8 mouse cellular contexts compared by ENCODE assay signal in the genomic region with DNA sequence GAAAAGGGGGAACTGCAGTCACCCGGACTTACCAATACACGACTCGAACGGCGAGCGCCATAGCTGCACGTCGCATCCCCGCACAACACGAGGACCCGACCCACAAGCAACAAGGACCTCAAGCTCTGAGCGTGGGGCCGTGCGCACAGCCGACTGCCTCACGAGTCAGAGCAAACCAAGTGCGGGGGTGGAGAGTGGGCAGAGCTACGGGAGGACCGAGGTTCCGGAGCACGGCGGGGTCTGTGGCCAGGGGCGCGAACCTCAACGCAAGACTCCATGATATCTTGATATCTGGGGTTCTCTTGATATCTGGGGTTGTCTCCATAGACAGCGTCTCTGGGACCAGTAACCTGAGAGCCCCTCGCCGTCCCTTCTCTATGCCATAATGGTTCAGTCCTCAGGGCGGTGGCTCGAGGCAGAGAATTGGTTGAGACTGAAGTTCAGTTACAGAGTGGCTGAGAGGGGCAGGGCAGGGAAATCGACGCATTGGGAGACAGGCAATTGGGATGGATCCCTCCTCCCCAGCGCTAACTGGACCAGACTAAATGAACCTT. TPM values are rescaled to one million over a fixed set of nuclear protein-coding genes. Genes with fewer than 3 reads are reported as not detected.
DNase-seq lines count a peak whose midpoint lies in the region; ATAC-seq and TF ChIP-seq lines count a peak whose summit lies in the region.

A gene (minus strand): TSS at position 183 of the 554 bp plus-strand sequence.

- TF ChIP-seq CTCF in liver, embryonic 14.5 days (IDR thresholded peaks at IDR 0.05; ENCODE audit: low read depth) = no peak
- TF ChIP-seq CTCF in stomach, postnatal 0 days (IDR thresholded peaks at IDR 0.05; ENCODE audit: low read depth) = no peak; the same call in 1 of the 2 replicates

- H3K4me3 ChIP-seq in forebrain, embryonic 10.5 days = peak within 1 kb of the TSS; percentile 82
- H3K4me3 ChIP-seq in heart, embryonic 15.5 days = peak within 1 kb of the TSS; percentile 75
- H3K4me3 ChIP-seq in liver, embryonic 14.5 days (ENCODE audit: insufficient read depth in 1 of 2, low read depth in 2 of 2, low read length in 2 of 2) = peak within 1 kb of the TSS; percentile 66 to 92
- H3K4me3 ChIP-seq in neural tube, embryonic 11.5 days (ENCODE audit: low read depth, low read length) = peak within 1 kb of the TSS; percentile 55
- peak within 1 kb of the TSS; percentile 66 for H3K4me3 ChIP-seq in stomach, postnatal 0 days (ENCODE audit: low read depth, low read length)

- WGBS in forebrain, embryonic 10.5 days = under 1% methylated on average over 33 of the region's 33 CpGs
- under 1% methylated on average over 33 of the region's 33 CpGs for WGBS in heart, embryonic 15.5 days
- 0% methylated on average over 33 of the region's 33 CpGs for WGBS in liver, embryonic 14.5 days (ENCODE audit: insufficient replicate concordance)
- 0% methylated on average over 33 of the region's 33 CpGs for WGBS in neural tube, embryonic 11.5 days
- under 1% methylated on average over 33 of the region's 33 CpGs for WGBS in stomach, postnatal 0 days

- ATAC-seq in CD4-positive, CD25-positive, alpha-beta regulatory T cell, adult 4 months = peak; percentile 95
- ATAC-seq in heart, embryonic 15.5 days (replicated peaks; ENCODE audit: insufficient number of reproducible peaks, insufficient read depth, low FRiP score, low read depth) = peak; percentile 95
- ATAC-seq in liver, embryonic 14.5 days (ENCODE audit: insufficient read depth) = peak; percentile 98
- peak; percentile 94 for ATAC-seq in neural tube, embryonic 11.5 days (ENCODE audit: insufficient read depth, low FRiP score, low TSS enrichment)
- peak; percentile 97 for ATAC-seq in stomach, postnatal 0 days (ENCODE audit: low FRiP score, low TSS enrichment)

- H3K4me1 ChIP-seq in forebrain, embryonic 10.5 days = peaks cover 29% of the 10 kb centered on the region
- H3K4me1 ChIP-seq in heart, embryonic 15.5 days (replicated peaks) = peaks cover 27% of the 10 kb centered on the region
- H3K4me1 ChIP-seq in liver, embryonic 14.5 days (replicated peaks; ENCODE audit: control insufficient read depth in 2 of 2, insufficient read depth in 2 of 2, low read length in 1 of 2) = peaks cover 14 to 36% of the 10 kb centered on the region in 2 experiments
- peaks cover 17% of the 10 kb centered on the region for H3K4me1 ChIP-seq in neural tube, embryonic 11.5 days (ENCODE audit: control insufficient read depth, insufficient read depth, low read length)
- peaks cover 6% of the 10 kb centered on the region; the same call in 1 of the 2 replicates for H3K4me1 ChIP-seq in stomach, postnatal 0 days (replicated peaks; ENCODE audit: control insufficient read depth, insufficient read depth)

- peak within 1 kb of the TSS; percentile 97 for H3K27ac ChIP-seq in forebrain, embryonic 10.5 days
- peak within 1 kb of the TSS; percentile 76 for H3K27ac ChIP-seq in heart, embryonic 15.5 days
- H3K27ac ChIP-seq in liver, embryonic 14.5 days = peak within 1 kb of the TSS; percentile 46
- H3K27ac ChIP-seq in neural tube, embryonic 11.5 days (ENCODE audit: low read depth, low read length) = peak within 1 kb of the TSS; percentile 53; the same call in 1 of the 2 replicates
- H3K27ac ChIP-seq in stomach, postnatal 0 days (replicated peaks) = peak within 1 kb of the TSS; percentile 87

- peaks cover 11% of the 10 kb centered on the region; the same call in 1 of the 2 replicates for H3K27me3 ChIP-seq in forebrain, embryonic 10.5 days (ENCODE audit: poor library complexity, severe bottlenecking)
- H3K27me3 ChIP-seq in heart, embryonic 15.5 days = no peaks in the 10 kb centered on the region
- no peaks in the 10 kb centered on the region; the same call in 1 of the 2 replicates for H3K27me3 ChIP-seq in liver, embryonic 14.5 days (ENCODE audit: control insufficient read depth, insufficient read depth, low read length)
- H3K27me3 ChIP-seq in neural tube, embryonic 11.5 days (ENCODE audit: control insufficient read depth, insufficient read depth, low read length) = no peaks in the 10 kb centered on the region
- H3K27me3 ChIP-seq in stomach, postnatal 0 days (ENCODE audit: control insufficient read depth, insufficient read depth, low read length) = no peaks in the 10 kb centered on the region

- no peak for TF ChIP-seq EP300 in liver, embryonic 14.5 days (IDR thresholded peaks at IDR 0.05; ENCODE audit: low read depth)
- peak; percentile 57 for TF ChIP-seq EP300 in stomach, postnatal 0 days (optimal IDR thresholded peaks at IDR 0.05)

- peaks cover 3% of the 10 kb centered on the region; the same call in 1 of the 2 replicates for H3K9me3 ChIP-seq in forebrain, embryonic 10.5 days
- H3K9me3 ChIP-seq in heart, embryonic 15.5 days (replicated peaks) = no peaks in the 10 kb centered on the region
- no peaks in the 10 kb centered on the region for H3K9me3 ChIP-seq in liver, embryonic 14.5 days (ENCODE audit: control insufficient read depth, low read length)
- no peaks in the 10 kb centered on the region for H3K9me3 ChIP-seq in neural tube, embryonic 11.5 days (ENCODE audit: control insufficient read depth, low read length)
- H3K9me3 ChIP-seq in stomach, postnatal 0 days (ENCODE audit: control insufficient read depth, low read length) = no peaks in the 10 kb centered on the region

- H3K36me3 ChIP-seq in forebrain, embryonic 10.5 days (replicated peaks) = peaks cover 35% of the 10 kb centered on the region
- peaks cover 23% of the 10 kb centered on the region for H3K36me3 ChIP-seq in heart, embryonic 15.5 days
- no peaks in the 10 kb centered on the region; the same call in 1 of the 2 replicates for H3K36me3 ChIP-seq in liver, embryonic 14.5 days (replicated peaks; ENCODE audit: control insufficient read depth, insufficient read depth, low read depth)
- peaks cover 10% of the 10 kb centered on the region for H3K36me3 ChIP-seq in neural tube, embryonic 11.5 days (ENCODE audit: control insufficient read depth, insufficient read depth, low read length)
- H3K36me3 ChIP-seq in stomach, postnatal 0 days (ENCODE audit: control insufficient read depth, insufficient read depth, low read length) = peaks cover 6% of the 10 kb centered on the region; the same call in 1 of the 2 replicates

- DNase-seq in c-Kit-negative CD71-positive TER-119-positive erythroid progenitor cells, embryonic 14.5 days (ENCODE audit: low read depth, low spot score) = peak; percentile 81
- peak; percentile 92 for DNase-seq in forebrain, embryonic 10.5 days (ENCODE audit: extremely low spot score, low spot score)
- DNase-seq in kidney, postnatal 25 days = peak; percentile 90 to 93
- DNase-seq in liver, embryonic 14.5 days (ENCODE audit: low read depth in 3 of 3, low spot score in 3 of 3) = peak; percentile 84 to 88 (median 85)
- peak; percentile 94 for DNase-seq in neural tube, embryonic 11.5 days (ENCODE audit: low spot score)
- DNase-seq in stomach, postnatal 0 days (ENCODE audit: low spot score) = peak; percentile 91

- H3K9ac ChIP-seq in heart, embryonic 15.5 days = peak within 1 kb of the TSS; percentile 70
- peak within 1 kb of the TSS; percentile 72 for H3K9ac ChIP-seq in liver, embryonic 14.5 days (replicated peaks)
- H3K9ac ChIP-seq in neural tube, embryonic 11.5 days (ENCODE audit: low read length) = peak within 1 kb of the TSS; percentile 79
- H3K9ac ChIP-seq in stomach, postnatal 0 days (ENCODE audit: low read length) = peak within 1 kb of the TSS; percentile 84

- H3K4me2 ChIP-seq in heart, embryonic 15.5 days = peak within 1 kb of the TSS; percentile 76
- peak within 1 kb of the TSS; percentile 66 for H3K4me2 ChIP-seq in liver, embryonic 14.5 days (ENCODE audit: low read depth)
- H3K4me2 ChIP-seq in neural tube, embryonic 11.5 days (ENCODE audit: low read depth) = peak within 1 kb of the TSS; percentile 81
- peak within 1 kb of the TSS; percentile 76 for H3K4me2 ChIP-seq in stomach, postnatal 0 days (replicated peaks; ENCODE audit: low read depth)

RNA-seq across cellular contexts. Expression of the gene that starts here (rescaled TPM):
- polyA plus RNA-seq in CD4-positive, CD25-positive, alpha-beta regulatory T cell, adult 4 months (2017; shearing (Covaris generic)) = 100 to 1,000 TPM; 912 to 987 TPM
- 828 and 843 TPM in 2 replicates for polyA plus RNA-seq in forebrain, embryonic 10.5 days (2016; fragmentation: Nextera tagmentation; extraction: Ambion mirVana)
- 644 and 688 TPM in 2 replicates for polyA plus RNA-seq in heart, embryonic 15.5 days (2015; fragmentation: Nextera tagmentation; extraction: Ambion mirVana)
- 169 and 186 TPM in 2 replicates for polyA plus RNA-seq in liver, embryonic 14.5 days (2012; rRNA removed)
- polyA plus RNA-seq in liver, embryonic 14.5 days (2014; fragmentation: Nextera tagmentation; extraction: Ambion mirVana) = 334 and 343 TPM in 2 replicates
- 917 and 923 TPM in 2 replicates for polyA plus RNA-seq in neural tube, embryonic 11.5 days (2014; fragmentation: Nextera tagmentation; extraction: Ambion mirVana)
- polyA plus RNA-seq in stomach, postnatal 0 days (2015; fragmentation: Nextera tagmentation; extraction: Ambion mirVana) = 560 and 572 TPM in 2 replicates

Comparison
In these comparisons a context has a peak if more than half of its experiments do, and no peak if none do; other contexts are left out.
1. Peak in every context shown above with its lines: DNase-seq, ATAC-seq, H3K4me3 ChIP-seq and H3K27ac ChIP-seq.
2. H3K27ac ChIP-seq: peak in every context shown above with its lines; median percentile 97 in forebrain, embryonic 10.5 days; 87 in stomach, postnatal 0 days; 76 in heart, embryonic 15.5 days; 53 in neural tube, embryonic 11.5 days; 46 in liver, embryonic 14.5 days.